Mouse (Mus musculus): ENCODE data around the gene Eif3b.

The Eif3b gene

DNA sequence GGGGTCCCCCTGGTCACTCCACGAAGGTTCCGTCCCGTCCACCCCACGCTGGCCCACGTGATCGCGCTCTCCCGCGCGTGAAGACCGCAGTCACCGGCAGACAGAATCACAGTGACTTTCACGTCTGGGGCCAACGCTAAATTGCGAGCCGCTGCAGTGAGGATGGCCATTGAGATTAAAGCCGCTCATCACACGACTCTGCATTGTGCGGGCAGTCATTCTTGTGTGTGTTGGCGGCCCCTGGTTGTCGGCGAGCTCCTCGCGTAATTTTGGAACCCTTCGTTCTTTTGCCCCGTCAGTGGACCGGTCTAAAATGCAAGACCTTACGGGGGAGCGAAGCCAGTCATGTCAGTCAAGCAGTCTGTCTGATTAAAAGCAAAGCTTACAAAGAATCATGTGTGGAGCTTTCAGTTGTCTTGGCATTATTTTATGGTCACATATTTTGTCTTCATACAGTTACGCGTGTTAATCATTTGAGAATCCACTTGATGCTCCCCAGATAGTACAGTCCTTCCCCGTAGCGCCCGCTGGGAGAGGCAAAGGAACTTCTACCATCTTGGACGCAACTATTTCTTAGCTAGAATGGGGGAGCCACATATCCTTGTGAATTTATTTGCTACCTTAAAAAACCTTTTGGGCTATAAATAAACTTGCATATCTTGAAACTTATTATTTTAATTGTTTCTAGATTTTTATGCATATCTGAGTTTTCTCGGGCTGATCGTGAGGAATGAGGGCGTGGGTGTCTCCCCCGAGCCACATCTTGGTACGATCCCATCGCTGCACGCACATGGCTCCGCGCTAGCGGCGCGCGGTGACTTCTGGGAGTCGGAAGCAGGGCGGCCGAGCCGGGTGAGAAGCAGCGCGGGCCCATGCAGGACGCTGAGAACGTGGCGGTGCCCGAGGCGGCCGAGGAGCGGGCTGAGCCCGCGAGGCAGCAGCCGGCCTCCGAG lies at the start of gene Eif3b:
Gene Eif3b (plus strand): TSS at position 840 of the 953 bp plus-strand sequence.
- DNase-seq, result peak; percentile 78 to 82

DNA sequence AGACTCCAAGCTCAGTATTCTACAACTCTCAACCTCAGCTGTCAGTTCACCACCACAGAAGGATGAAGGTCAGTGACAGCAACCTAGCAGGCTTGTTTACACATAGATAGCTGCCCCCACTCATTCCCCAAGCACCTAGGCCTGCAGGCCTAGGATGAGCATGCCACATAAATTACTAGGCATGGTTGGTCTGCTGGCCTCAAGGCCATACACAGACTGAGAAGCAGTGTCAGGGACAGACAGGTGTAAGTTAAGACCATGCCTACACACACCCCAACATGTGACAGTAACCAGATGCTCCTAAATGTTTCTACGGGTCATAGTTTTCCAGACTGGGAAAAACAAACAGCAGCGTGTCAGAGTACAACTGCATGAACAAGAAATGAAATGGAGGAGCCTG lies 49.7 kb upstream of the Eif3b start:
- DNase-seq, result no peak

DNA sequence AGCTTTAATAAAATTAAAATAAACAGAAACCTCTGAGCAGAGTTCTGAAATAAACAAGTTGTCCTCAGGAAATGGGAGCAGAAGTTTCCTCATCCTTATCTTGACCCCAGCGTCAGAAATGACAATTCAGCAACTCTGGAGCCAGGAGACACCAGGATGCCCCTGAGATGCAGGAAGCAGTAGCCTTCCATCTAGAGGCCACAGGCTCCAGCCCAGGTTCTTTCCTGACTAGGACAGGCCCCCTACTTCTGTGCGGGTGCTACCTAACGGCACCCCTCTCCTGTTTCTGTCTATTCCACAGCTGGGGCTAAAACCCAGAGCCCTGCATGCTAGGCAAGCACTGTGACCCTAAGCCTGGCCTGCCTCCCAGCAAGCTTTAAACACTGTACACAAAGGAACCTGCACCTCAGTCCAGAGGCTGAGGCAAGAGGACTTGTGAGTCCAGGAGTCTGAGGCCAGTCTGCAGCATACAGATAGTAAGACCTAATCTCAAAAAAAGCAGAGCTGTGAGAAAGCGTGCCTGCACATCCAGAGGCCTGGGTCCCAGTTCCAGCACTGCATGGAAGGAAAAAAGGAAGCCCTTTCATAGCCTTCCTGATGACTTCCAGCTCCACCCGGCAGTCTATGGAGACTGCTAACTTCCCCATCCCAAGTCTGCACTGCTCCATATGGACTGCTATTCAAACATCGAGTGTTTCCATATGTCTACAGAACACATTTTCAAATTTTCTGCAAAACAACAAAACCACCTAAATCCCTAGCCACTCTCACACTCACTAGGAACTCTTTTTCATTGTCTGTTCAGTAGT lies 48.5 kb upstream of the Eif3b start:
- no peak for DNase-seq

DNA sequence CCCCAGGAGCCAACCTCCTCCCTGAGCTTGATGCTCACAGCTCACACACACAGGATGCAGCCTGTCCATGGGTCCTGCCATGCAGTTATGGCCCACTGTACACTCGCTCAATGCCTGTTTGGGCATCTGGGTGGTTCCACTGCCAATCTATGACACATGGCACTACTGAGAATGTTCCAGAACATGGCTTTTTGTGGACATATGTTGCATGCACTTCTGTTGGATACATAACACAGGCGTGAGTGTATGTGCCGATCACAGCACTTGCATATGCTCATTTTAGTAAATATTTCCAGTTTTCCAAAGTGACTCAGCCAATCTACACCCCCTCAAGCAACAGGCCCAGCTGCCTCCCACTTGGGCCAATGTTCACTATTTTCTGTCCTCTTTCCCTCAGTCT lies 47.5 kb upstream of the Eif3b start:
- no peak for DNase-seq

DNA sequence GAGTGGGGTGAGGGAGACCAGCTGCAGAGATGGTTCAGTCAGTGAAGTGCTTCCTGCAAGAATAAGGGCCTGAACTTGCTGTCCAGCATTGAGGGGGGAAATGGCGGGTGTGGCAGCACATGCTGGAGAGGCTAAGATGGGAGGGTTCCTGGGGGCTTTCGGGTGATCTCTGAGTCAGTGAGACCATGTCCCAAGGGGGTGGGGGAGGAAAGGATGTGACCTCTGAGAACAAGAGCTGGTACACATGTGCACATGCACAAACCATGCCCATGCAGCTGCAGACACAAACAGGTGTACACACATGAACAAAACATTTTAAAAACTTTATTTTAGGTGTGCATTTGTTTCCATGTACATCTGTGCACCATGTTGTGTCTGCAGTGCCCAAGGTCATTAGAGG lies 45.4 kb upstream of the Eif3b start:
- no peak for DNase-seq

DNA sequence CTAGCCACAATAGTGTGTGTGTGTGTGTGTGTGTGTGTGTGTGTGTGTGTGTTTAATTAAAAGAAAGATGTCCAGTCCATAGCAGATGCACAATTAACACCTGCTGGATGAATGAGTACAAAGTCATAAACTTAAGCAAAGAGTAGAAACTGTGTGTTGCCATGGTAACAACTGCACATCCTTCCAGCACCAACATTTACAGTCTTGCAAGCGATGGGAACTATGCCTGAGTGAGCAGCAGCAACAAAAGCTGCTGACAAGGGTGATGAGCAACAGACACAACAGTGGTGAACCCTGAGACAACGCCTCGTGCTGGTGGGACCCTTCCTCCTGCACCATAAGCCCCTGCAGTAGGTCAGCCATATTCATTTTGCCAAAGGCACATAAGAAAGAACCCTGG lies 44.9 kb upstream of the Eif3b start:
- no peak for DNase-seq

DNA sequence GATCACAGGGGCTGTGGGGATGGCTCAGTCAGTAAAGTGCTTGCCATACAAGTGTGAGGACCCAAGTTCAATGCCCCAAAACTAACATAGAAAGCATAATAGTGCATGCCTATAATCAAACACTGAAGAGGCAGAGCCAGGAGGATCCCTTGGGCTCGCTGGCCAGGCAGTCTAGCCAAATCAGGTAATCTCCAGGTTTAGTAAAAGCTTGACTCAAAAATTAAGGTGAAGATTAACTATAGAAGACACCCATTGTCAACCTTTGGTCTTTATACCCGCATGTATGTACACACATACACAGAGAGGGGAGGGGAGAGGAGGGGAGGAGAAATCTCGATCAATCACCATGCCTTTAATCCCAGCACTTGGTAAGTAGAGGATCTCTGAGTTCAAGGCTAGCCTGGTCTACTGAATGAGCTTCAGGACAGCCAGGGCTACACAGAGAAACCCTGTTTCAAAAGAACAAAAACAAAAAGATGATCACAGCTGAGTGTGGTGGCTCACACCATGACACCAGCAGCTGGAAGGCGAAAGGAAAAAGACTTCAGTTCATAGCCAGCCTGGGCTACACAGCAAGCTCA lies 43.8 kb upstream of the Eif3b start:
- DNase-seq, result no peak

DNA sequence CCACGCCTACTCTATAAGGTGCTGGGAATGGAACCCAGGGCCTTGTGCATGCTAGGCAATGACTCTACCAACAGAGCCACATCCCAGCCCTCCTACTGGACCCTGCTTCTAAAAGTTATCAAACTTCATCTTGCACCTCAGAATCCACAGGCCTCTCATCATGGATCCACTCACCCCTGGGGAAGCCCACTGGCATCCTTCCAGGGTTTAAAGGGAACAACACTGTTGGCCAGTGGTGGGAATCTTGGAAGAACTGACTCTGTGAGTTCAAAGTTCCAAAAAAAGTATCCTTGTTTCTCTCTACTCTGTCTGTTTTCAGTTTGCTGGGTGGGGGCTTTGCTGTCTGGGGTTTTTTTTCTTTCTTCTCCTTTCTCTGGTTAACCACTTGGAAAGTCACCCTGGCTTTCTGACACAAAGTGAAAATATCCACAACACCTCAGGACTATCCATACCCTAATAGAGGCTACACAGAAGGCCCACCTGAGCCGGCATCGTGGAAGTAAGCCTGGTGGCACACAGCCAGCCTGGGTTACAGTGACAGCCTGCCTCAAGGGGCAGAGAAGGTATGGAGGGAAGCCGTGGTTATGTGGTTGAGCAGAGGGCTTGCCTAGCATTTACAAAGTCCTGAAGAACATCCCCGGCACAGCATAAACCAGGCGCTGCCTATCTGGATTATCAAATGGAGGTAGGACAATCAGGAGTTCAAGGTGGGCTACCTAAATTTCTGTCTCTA lies 40.8 kb upstream of the Eif3b start:
- no peak for DNase-seq

DNA sequence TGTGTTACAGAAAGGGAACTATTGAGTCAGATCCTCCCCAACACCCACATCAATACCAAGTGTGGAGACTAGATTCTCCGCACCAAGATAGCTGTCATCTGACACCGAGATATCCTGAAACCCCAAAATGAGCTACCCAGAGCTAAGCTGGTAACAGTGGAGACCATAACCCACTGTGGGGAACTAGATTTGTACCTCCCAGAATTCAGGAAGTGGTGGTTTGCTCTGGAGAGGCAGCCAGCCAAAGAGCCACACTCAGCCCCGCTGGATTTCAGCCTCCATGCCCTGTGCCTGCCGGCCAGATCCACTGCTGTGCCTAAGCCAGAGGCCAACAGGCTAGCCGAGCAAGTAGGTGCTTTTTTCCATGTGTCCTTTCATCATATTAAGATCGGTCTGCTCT lies 39.8 kb upstream of the Eif3b start:
- no peak for DNase-seq

DNA sequence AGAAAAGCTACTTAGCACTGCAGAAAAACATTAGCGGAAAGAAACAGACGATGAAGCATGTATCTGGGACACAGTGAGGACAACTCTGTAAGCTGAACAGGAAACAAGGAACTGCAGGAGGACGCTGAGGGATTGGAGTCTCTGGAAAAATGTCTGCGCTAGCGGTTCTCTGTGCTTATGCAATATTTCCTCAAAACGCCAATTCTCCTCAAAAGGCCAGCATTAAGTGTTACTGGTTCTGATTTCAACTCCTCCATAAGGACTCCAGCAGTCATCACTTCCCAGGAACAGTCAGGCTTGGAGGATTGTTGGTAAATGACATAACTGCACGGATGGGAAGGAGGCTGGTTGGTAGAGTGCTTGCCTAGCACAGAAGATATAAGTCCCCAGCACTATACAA lies 38.0 kb upstream of the Eif3b start:
- DNase-seq, result no peak

DNA sequence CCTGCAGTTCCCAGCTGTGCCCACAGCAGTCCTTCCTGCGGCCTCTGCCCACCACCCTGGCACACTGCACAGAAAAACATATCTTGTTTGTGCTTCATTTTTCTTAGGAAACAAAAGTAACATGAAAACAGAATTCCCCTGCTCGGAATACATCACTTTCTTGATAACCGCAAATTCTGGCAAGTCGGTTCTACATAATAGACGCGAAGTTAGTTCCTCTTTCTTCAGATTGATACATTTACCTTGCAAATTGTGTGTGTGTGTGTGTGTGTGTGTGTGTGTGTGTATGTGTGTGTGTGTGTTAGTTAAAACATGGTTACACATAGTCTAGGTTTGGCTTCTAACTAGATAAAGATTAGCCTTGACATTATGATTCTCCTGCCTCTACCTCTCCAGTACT lies 36.4 kb upstream of the Eif3b start:
- DNase-seq, result no peak

DNA sequence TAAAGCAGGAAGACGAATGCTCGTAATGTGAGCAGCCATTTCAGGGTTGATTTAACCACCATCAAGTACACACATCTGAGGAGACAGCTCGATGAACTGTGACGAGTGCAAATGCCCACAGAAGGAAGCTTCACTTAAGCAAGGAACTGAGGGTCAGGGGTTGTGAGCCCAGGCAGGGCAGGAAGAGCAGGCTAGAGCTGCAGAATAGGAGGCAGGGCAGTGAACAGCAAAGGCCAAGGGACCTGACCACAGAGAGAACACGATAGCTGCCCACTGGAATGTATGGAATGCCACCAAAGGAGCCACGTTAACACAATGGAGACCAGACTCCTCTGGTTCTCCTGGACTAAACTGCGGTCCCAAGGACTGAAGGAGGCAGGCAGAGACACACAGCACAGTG lies 35.6 kb upstream of the Eif3b start:
- no peak for DNase-seq

DNA sequence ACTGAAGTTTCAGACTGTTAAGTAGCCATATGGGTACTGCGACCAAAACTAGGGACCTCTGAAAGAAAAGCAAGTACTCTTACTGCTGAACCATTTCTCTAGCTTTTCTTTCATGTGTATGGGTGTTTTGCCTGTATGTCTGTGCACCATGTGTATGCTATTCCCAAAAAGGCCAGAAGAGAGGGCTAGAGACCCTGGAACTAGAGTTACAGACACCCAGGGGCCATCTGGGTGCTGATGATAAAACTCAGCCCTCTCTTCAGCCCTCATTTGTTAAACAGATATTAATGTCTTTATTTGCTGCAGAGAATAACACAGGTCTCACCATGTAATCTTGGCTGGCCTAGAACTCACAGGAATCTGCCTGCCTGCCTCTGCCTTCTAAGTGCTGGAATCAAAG lies 34.7 kb upstream of the Eif3b start:
- DNase-seq, result no peak

DNA sequence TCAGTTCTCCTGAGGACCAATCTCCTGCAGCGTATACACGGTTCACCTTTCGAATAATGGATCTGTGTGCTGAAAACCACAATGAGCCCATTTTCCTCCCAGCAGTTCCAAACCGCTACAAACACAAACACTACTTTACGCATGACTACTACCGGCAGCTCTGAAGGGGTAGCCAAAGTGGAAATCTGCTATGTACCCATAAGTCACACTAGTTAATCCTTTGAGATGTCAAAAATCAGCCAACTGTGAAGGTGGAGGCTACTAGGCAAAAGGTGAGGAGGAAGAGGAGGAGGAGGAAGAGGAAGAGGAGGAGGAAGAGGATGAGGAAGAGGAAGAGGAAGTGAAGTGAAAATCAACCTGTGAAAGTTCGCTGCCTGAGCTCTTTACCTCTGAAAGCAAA lies 31.9 kb upstream of the Eif3b start:
- DNase-seq, result no peak

DNA sequence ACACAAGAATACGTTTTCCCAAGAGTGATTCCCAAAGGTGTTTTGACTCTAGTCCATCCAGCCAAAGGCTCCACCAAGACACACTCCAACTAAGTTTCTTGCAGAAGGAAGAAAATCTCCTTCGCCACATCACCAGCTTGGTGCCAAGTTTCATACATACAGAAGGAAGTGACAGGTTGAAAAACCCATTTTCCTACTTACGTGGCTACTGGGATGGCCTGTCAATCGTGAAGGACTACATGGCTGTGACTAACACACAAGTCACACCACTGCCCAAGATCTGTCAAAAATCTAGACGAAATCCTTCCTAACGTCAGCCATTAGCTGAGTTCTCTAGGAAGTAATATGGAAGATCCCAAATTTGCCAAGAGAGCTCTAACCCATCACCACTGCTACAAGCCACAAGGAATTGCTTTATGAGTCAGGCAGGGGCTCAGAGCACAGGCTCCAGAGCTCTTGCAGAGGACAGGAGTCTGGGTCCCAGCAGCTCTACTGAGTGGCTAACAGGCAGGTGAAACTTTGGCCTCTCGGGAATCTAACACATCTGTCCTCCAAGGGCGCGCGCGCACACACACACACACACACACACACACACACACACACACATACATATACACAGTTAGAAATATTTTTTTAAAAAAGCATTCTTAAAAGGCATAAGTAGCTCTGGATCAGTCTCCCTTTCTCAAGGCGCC lies 31.2 kb upstream of the Eif3b start:
- no peak for DNase-seq

DNA sequence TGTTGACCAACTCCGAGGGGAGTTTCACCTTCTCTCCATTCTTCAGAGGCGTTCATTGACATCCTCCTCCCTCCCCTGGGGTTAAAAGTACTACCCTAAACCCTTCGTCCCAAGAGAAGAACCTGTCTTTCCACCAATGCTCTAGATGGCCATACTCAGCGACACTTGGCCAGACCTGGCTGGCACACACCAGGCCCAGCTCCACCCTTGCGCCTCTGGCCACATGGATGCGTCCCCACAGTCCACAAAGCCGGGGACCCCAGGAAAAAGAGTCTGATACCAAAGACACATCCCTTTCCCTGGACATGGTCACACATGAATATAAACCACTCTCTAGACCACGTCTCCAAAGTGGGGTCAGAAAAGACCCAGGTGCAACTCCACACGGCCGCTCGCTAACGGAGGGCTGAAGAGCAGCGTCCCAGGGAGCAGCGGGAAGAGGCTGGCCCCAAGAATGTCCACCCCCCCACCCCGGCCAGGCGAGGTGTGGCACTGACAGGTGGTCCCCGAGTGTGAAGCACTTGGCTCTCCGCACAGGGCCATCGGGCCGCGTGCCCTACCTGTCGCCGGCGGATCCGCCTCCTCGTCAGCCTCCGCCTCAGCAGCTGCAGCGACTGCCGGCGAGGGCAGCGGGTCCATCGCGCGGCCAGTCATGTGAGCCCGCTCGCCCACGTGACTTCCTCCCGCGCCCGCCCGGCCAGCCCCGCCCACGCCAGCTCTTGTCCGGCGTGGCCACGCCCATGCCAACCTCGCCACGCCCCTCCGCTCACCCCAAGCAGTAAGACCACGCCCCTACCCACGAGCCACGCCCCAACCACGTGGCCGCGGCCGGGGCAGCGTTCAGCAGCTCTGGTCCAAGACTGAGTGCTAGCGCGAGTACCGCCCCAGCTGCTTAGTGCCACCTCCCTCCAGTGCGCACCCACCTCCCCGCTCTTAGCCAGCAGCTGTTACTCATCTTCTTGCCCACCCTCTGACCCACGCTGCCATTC lies 30.2 kb upstream of the Eif3b start, which contains the start of gene Snx8:
Gene Snx8 (minus strand): TSS at position 675 of the 989 bp plus-strand sequence.
- peak; percentile 70 to 74 for DNase-seq

DNA sequence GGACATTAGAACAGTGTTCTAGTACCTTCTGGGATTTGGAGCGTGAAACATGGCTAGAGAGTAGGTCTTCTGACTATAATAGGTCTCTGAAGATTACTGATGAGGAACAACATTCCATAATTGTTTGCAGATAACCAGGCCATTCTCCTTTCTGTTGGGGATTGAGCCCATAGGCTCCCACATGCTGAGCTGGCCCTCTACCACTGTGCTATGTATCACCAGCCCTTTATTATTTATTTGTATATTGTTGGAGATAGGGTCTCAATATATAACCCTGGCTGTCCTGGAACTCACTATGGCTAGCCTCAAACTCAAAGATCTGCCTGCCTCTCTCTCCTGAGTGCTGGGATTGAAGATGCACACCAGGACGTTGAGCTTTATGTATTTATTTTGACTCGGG lies 29.5 kb upstream of the Eif3b start:
- no peak for DNase-seq

DNA sequence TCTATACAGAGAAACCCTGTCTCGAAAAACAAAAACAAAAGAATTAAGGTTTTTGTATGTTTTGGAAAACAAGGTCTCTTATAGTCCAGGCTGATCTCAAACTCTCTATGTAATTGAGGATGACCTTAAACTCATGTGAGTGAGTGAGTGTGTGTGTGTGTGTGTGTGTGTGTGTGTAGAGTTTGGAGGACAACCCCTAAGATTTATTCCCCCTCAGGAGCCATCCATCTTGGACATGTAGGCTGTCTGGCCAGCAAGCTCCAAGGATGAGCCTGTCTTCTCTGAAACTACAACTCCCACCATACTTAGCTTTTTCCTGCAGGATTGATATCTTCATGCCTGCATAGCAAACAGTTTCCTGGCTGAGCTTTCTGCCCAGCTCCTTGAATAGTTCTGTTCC lies 27.7 kb upstream of the Eif3b start:
- no peak for DNase-seq

DNA sequence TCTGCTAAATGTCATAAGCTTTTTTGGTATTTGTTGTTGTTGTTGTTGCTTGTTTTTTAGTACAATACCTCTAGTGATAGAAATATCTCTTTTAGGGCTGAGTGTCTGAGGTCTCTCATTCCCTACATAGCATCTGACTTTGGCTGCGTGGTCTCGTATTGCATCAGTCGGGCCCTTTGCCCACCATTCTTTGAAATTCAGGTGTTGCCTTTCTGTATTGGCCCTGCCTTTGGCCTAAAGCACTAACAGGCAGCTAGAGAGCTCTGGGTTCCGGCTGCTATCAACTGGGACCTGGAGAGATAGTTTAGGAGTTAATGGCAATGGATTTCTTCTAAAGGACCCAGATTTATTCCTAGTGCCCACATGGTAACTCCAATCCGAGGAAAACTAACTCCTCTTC lies 27.1 kb upstream of the Eif3b start:
- no peak for DNase-seq

DNA sequence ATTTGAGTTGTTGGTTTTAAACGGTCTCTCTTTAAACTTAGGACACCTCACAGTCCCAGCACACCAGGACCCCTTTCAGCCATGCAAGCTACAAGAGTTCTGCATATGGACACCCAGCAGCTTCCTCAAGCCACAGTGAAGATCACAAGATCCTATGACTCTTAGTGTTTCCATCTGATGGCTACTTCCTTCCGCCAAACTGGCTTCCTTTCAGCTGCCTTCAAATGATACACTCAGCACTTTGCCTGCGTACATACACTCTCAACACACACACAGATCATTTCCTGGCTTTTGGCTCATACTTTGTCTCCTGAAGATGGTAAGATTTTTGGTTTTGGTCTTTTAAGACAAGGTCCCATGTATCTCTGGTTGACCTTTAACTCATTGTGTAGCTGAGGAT lies 26.4 kb upstream of the Eif3b start:
- no peak for DNase-seq
